Mouse (Mus musculus): ENCODE results near the gene Mknk2.

- TF ChIP-seq CTCF (IDR thresholded peaks at IDR 0.05; ENCODE audit: low read depth, low read length) (no peak), POLR2A (IDR thresholded peaks at IDR 0.05; ENCODE audit: extremely low read depth, insufficient read depth, low read length) (no peak)
These were observed 22.8 kb upstream of the Mknk2 start for GRCm38 (mm10) chr10:80700732-80701131.

Measured in liver, adult 2 months (tissue).